Mouse (Mus musculus) T-cell, adult 66 days (primary cell): ENCODE measurements around the gene Olfr1321. TPM values are rescaled to one million over a fixed set of nuclear protein-coding genes. Genes with fewer than 3 reads are reported as not detected.

ENCODE experiments used
- total RNA-seq, 2 experiments: library from RNA; stranded (reverse); gene quantifications; 3 replicates in 1 of 2; 4 replicates in 1 of 2; pipeline ENCODE4 v1.2.4; 2023

Olfr1321 gene
- not detected for total RNA-seq

GRCm38 (mm10) chrX:49734959-49735358 lies at the start of gene Olfr1321:
Gene Olfr1321, minus strand, starts transcription at chrX:49735059.

Other genes with a start within 250 kb of the Olfr1321 start
- not detected for gene Olfr1320, start 62.7 kb downstream of the Olfr1321 start, total RNA-seq
- gene Igsf1, start 62.7 kb upstream of the Olfr1321 start, total RNA-seq: not detected
- not detected for gene Olfr1322, start 156.4 kb upstream of the Olfr1321 start, total RNA-seq